Mouse (Mus musculus) hindbrain, embryonic 16.5 days (tissue): ENCODE measurements around the gene Stat5a. TPM values are rescaled to one million over a fixed set of nuclear protein-coding genes. Genes with fewer than 3 reads are reported as not detected.

Source experiments
- ATAC-seq: fragments of 200-750 bp; cut with Nextera tagmentation; 2 replicates; pipeline ENCODE4 v1.8.0; 2017; ENCODE audit warnings: moderate TSS enrichment, moderate library complexity
- H3K27ac ChIP-seq: fragments of 300-500 bp; sonication (generic); 2 replicates; pipeline ENCODE4 v1.5.1; 2014; ENCODE audit warnings: low read depth, mild to moderate bottlenecking, control low read depth, low read length, moderate library complexity
- H3K27me3 ChIP-seq: fragments of 300-500 bp; sonication (generic); replicated peaks from 2 replicates; pipeline ENCODE4 v1.6.1; 2014; ENCODE audit warnings: low read length; ENCODE audit not compliant: control insufficient read depth, insufficient read depth
- H3K36me3 ChIP-seq: fragments of 300-500 bp; sonication (generic); 2 replicates; pipeline ENCODE4 v1.6.1; 2014; ENCODE audit warnings: mild to moderate bottlenecking, low read length, moderate library complexity, mixed read lengths; ENCODE audit not compliant: control insufficient read depth, insufficient read depth
- H3K4me1 ChIP-seq: fragments of 300-500 bp; sonication (generic); 2 replicates; pipeline ENCODE4 v1.6.1; 2014; ENCODE audit warnings: low read depth, low read length; ENCODE audit not compliant: control insufficient read depth, insufficient read depth
- H3K4me2 ChIP-seq: fragments of 300-500 bp; sonication (generic); 2 replicates; pipeline ENCODE4 v1.6.1; 2014; ENCODE audit warnings: mild to moderate bottlenecking, low read length, control low read depth, moderate library complexity
- H3K4me3 ChIP-seq: fragments of 300-500 bp; sonication (generic); 2 replicates; pipeline ENCODE4 v1.5.1; 2014; ENCODE audit warnings: mild to moderate bottlenecking, low read length, control low read depth, moderate library complexity
- H3K9ac ChIP-seq: fragments of 300-500 bp; sonication (generic); 2 replicates; pipeline ENCODE4 v1.6.1; 2014; ENCODE audit warnings: low read depth, mild to moderate bottlenecking, control low read depth, low read length, moderate library complexity
- H3K9me3 ChIP-seq: fragments of 300-500 bp; sonication (generic); 2 replicates; pipeline ENCODE4 v1.6.1; 2014; ENCODE audit warnings: mild to moderate bottlenecking, low read length, moderate library complexity; ENCODE audit not compliant: control insufficient read depth
- WGBS: fragments of 180-500 bp; shearing (Covaris S2); extraction: QIAGEN DNeasy Blood & Tissue Kit; methylation state at CpG from one replicate; pipeline ENCODE4 v1.1.7; 2014; 5-methylcytosine and 5-hydroxymethylcytosine counted together
- polyA plus RNA-seq: library from polyadenylated mRNA; unstranded; fragments of >200 nt; fragmentation: Nextera tagmentation; extraction: Ambion mirVana; gene quantifications from 2 replicates; pipeline ENCODE4 v1.2.1, GENCODE M21; 2015

Gene Stat5a
- polyA plus RNA-seq, 1 experiment from 2014 or later = 2.4 TPM

GRCm38 (mm10) chr11:100914415-100914814 lies 55.3 kb downstream of the Stat5a start:
- Histone ChIP-seq H3K4me2 (no peak overlapping the region), H3K9me3 (no peaks in the 10 kb centered on the region), H3K4me3 (no peak overlapping the region), H3K27ac (no peak overlapping the region), H3K27me3 (no peaks in the 10 kb centered on the region), H3K36me3 (no peaks in the 10 kb centered on the region; the same call in 1 of the 2 replicates), H3K9ac (no peak overlapping the region), H3K4me1 (no peaks in the 10 kb centered on the region)
- WGBS = 79% methylated on average over 5 of the region's 5 CpGs
- ATAC-seq = no peak

- WGBS = 96% methylated on average over 3 of the region's 3 CpGs
- no peak for ATAC-seq
- Histone ChIP-seq H3K9ac (no peak overlapping the region), H3K27ac (no peak overlapping the region), H3K36me3 (no peaks in the 10 kb centered on the region; the same call in 1 of the 2 replicates), H3K27me3 (no peaks in the 10 kb centered on the region), H3K4me3 (no peak overlapping the region), H3K4me2 (no peak overlapping the region), H3K9me3 (no peaks in the 10 kb centered on the region), H3K4me1 (no peaks in the 10 kb centered on the region)
Observed at GRCm38 (mm10) chr11:100915063-100915462, 55.9 kb downstream of the Stat5a start.

DNA sequence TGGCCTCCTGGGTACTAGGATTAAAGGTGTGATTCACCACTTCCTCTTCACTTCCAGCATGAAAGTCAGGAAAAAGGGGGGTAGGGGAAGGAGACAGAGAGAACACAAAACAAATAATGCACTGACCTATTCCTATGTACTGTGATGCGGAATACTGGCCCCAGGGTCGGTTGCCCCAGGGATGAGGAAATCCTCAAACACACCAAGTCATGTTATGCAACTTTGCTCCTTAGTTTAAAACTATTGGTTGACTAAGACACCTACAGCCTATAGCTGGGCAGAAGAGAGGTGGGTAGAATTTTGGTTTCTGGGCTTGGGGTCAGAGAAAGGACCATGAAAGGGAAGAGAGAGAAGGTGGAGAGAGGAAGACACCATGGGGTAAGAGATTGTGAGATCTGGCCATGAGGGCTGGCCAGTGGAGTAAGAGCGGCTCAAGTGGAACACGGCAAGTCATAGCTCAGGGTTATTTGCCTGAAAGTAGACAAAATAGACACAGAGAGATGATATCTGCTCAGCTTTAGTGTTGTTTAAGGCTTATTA lies 57.4 kb downstream of the Stat5a start:
- no peaks in the 10 kb centered on the region for H3K27me3 ChIP-seq
- H3K4me2 ChIP-seq = no peak overlapping the region
- H3K27ac ChIP-seq = no peak overlapping the region
- no peaks in the 10 kb centered on the region for H3K4me1 ChIP-seq
- no peaks in the 10 kb centered on the region; the same call in 1 of the 2 replicates for H3K36me3 ChIP-seq
- H3K9ac ChIP-seq = no peak overlapping the region
- no peaks in the 10 kb centered on the region for H3K9me3 ChIP-seq
- no peak for ATAC-seq
- 94% methylated on average over 4 of the region's 4 CpGs for WGBS
- H3K4me3 ChIP-seq = no peak overlapping the region

DNA sequence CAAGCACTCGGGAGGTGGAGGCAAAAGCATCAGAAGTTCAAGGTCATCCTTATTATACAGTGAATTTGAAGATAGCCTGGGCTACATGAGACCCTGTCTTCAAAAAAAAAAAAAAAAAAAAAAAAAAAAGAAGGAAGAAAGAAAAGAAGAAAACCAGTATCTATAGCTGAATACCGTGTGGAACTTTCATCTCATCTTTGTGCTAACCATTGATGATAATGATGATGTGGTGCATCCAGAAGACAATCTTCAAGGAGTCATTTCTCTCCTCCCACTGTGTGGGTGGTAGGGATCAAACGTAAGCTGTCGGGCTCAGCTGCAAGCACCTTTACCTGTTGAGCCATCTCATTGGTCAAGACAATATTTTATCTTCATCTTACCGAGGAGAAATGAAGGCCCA lies 58.9 kb downstream of the Stat5a start:
- no peak for ATAC-seq
- WGBS = 88% methylated on average over 5 of the region's 5 CpGs
- no peak overlapping the region for H3K4me3 ChIP-seq
- H3K9ac ChIP-seq = no peak overlapping the region
- H3K36me3 ChIP-seq = no peaks in the 10 kb centered on the region; the same call in 1 of the 2 replicates
- H3K9me3 ChIP-seq = no peaks in the 10 kb centered on the region
- no peaks in the 10 kb centered on the region for H3K4me1 ChIP-seq
- H3K4me2 ChIP-seq = no peak overlapping the region
- no peak overlapping the region for H3K27ac ChIP-seq
- H3K27me3 ChIP-seq = no peaks in the 10 kb centered on the region

DNA sequence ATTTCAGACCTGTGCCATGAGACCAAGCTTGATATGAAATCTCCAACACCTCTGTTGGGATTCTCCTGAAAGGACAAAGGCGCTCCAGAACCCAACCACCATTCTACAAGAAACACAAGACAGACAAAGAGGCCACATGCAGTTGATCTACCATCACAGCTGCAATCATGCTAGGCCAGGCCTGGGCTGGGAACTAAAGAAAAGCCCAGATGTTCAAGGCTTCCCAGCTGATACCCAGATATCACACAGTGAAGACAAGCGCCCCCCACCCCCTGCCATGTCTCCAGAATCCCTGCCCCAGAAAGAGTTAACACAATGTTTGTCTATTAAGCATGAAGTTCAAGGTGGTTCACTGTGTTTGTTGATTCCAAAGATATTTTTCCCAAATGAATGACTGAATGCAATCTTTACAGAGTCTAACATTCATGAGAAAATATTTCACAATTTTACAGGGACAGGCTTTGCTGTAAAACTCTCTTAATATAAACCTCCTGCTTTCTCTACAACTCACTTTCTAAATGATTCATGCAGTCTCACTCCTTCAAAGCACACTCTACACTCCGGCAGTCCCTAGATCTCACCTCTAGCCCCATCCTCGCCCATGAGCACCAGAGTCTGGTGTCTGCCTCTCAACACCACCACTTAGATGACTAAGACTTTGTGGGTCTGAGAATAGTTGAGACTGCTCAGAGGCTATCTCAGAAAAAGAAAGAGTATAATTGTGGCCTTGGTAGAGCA lies 61.9 kb downstream of the Stat5a start:
- no peaks in the 10 kb centered on the region for H3K4me1 ChIP-seq
- H3K36me3 ChIP-seq = no peaks in the 10 kb centered on the region
- H3K9ac ChIP-seq = no peak overlapping the region
- no peak overlapping the region for H3K27ac ChIP-seq
- H3K27me3 ChIP-seq = no peaks in the 10 kb centered on the region
- H3K4me2 ChIP-seq = no peak overlapping the region
- ATAC-seq = no peak
- no peaks in the 10 kb centered on the region for H3K9me3 ChIP-seq
- no peak overlapping the region for H3K4me3 ChIP-seq
- 89% methylated on average over 4 of the region's 4 CpGs for WGBS

DNA sequence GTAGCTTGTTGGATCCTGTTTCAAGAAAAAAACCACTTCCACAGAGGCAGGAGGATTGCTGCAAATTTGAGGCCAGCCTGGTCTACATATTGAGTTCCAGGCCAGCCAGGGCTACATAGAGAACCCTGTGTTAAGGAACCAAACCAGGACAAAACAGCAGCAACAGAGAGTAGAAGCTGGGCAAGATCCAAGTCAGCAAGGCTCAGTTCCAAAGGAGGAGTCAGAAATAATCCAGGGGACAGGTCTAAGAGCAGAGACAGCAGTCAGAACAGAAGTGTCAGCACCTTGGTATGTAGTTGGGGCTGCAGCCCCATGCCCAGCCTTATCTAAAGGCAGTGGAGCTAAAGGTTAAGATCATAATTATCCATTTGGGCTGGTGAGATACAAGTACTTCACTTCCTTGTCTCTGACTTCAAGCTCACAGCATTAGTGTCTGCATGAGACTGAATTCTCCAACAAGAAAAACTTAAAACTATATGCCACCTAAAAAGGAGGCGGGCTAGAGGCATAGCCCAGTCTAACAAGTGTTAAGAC lies 65.3 kb downstream of the Stat5a start:
- 93% methylated on average over 1 of the region's 1 CpGs for WGBS
- no peak overlapping the region for H3K4me3 ChIP-seq
- no peaks in the 10 kb centered on the region for H3K36me3 ChIP-seq
- no peak overlapping the region for H3K27ac ChIP-seq
- H3K9me3 ChIP-seq = no peaks in the 10 kb centered on the region
- no peak overlapping the region for H3K9ac ChIP-seq
- ATAC-seq = no peak
- H3K4me1 ChIP-seq = no peaks in the 10 kb centered on the region
- H3K4me2 ChIP-seq = no peak overlapping the region
- H3K27me3 ChIP-seq = no peaks in the 10 kb centered on the region

DNA sequence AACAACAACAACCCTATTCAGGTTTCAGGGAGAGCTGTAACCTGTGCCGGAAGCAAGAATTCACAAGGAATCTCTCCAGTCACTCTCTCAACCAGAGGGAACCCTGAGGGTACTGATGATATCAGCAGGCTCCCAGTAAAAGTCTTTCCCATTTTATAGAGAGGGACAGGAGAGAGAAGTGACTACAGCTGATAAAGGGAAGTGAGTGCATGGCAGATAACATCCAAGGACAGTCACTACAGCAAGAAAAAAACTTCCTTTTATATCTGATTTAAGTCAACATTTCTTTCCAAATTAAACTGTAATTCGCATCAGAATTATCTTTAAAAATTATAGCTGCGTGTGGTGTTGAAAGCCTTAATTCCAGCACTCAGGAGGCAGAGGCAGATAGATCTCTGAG lies 68.2 kb downstream of the Stat5a start:
- H3K27me3 ChIP-seq = no peaks in the 10 kb centered on the region
- no peak overlapping the region for H3K27ac ChIP-seq
- no peaks in the 10 kb centered on the region for H3K4me1 ChIP-seq
- no peaks in the 10 kb centered on the region for H3K9me3 ChIP-seq
- WGBS = 93% methylated on average over 3 of the region's 3 CpGs
- H3K9ac ChIP-seq = no peak overlapping the region
- ATAC-seq = no peak
- H3K36me3 ChIP-seq = no peaks in the 10 kb centered on the region
- no peak overlapping the region for H3K4me3 ChIP-seq
- H3K4me2 ChIP-seq = no peak overlapping the region

DNA sequence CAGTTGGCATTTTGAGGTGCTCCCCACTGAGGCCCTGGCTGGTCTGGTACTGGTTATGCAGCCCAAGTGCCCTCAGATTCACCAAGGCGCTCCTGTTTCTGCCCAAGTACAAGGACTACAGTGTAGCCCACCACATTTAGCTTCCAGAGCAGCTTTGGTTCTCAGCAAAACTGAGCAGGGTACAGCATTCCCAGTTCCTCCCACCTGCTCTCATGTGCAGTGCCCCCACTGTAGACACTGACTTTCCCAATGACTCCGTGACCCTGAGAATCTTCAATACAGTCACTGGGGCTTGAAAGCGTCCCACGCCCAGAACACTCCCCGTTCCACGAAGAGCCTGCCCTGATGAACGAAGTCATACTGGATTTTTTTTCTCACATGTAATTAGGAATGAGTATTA lies 71.5 kb downstream of the Stat5a start:
- no peak overlapping the region for H3K4me3 ChIP-seq
- no peak for ATAC-seq

DNA sequence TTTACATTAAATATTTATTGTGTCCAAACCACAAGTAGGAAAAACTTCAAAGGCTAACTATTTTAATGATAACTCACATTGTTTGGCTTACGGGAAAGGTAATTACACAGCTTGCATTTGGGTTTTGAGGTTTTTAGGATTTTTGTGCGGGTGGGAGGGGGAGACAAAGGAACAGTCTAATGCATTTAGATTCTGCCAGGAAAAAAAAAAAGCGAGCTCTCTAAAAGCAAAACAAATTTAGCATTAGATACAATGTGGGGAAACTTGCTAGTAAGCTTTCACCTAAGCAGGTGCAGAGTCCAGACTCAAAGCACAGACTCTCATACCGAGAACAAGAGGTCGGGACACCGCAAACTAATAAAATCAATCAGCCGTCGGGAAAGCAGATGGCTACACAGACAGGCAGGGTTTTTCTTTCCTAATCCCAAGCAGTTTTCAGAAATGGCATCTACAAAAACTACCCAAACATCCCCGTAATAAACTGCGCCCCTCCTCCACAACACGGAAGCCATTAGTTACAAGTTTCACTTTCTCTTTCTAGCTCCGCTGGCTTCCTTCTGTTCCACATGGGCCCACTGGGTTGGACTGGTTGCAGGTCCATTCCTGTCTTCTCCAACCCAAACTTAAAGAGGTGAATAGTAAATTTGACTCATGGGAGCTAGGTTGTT lies 72.2 kb downstream of the Stat5a start:
- WGBS = 64% methylated on average over 12 of the region's 12 CpGs
- Histone ChIP-seq H3K4me1 (no peaks in the 10 kb centered on the region; the same call in 1 of the 2 replicates), H3K27ac (no peak overlapping the region), H3K9me3 (no peaks in the 10 kb centered on the region), H3K9ac (no peak overlapping the region), H3K4me3 (no peak overlapping the region), H3K27me3 (no peaks in the 10 kb centered on the region), H3K36me3 (no peaks in the 10 kb centered on the region), H3K4me2 (no peak overlapping the region)
- ATAC-seq = no peak

More for the DNA sequence above, 71.5 kb downstream of the Stat5a start:
- no peaks in the 10 kb centered on the region for H3K36me3 ChIP-seq
- no peaks in the 10 kb centered on the region for H3K9me3 ChIP-seq
- H3K4me1 ChIP-seq = no peaks in the 10 kb centered on the region
- WGBS = 73% methylated on average over 7 of the region's 7 CpGs
- H3K4me2 ChIP-seq = no peak overlapping the region
- no peak overlapping the region for H3K27ac ChIP-seq
- H3K9ac ChIP-seq = no peak overlapping the region
- H3K27me3 ChIP-seq = no peaks in the 10 kb centered on the region
